Mouse (Mus musculus): ENCODE results near the gene Pou6f2. TPM values are rescaled to one million over a fixed set of nuclear protein-coding genes. Genes with fewer than 3 reads are reported as not detected.

Gene Pou6f2
- polyA plus RNA-seq, 1 experiment, result not detected

- no peak for TF ChIP-seq CTCF (conservative IDR thresholded peaks at IDR 0.05; ENCODE audit: insufficient read depth, insufficient read length, low read depth, low read length)
- TF ChIP-seq POLR2A (IDR thresholded peaks at IDR 0.05; ENCODE audit: low read depth, low read length), result no peak
- Histone ChIP-seq H3K27ac (ENCODE audit: insufficient read depth, low read depth, low read length) (no peak overlapping the region), H3K4me3 (ENCODE audit: insufficient read depth, low read depth, low read length) (no peak overlapping the region), H3K4me1 (ENCODE audit: control insufficient read depth, insufficient read depth, low read length) (no peaks in the 10 kb centered on the region), H3K36me3 (ENCODE audit: control insufficient read depth, insufficient read depth, low read length) (no peaks in the 10 kb centered on the region), H3K27me3 (replicated peaks; ENCODE audit: control insufficient read depth, insufficient read depth, low read length) (no peaks in the 10 kb centered on the region)
- DNase-seq, result no peak
- 79% methylated on average over 5 of the region's 5 CpGs for WGBS
Measured at GRCm38 (mm10) chr13:18160566-18160965, 236.9 kb downstream of the Pou6f2 start.

GRCm38 (mm10) chr13:18153949-18154582 is 243.4 kb downstream of the Pou6f2 start:
- H3K27me3 ChIP-seq (replicated peaks; ENCODE audit: control insufficient read depth, insufficient read depth, low read length), result no peaks in the 10 kb centered on the region
- no peak overlapping the region for H3K4me3 ChIP-seq (ENCODE audit: insufficient read depth, low read depth, low read length)
- H3K36me3 ChIP-seq (ENCODE audit: control insufficient read depth, insufficient read depth, low read length), result no peaks in the 10 kb centered on the region
- no peak for DNase-seq
- WGBS, result 82% methylated on average over 6 of the region's 6 CpGs
- no peak for TF ChIP-seq POLR2A (IDR thresholded peaks at IDR 0.05; ENCODE audit: low read depth, low read length)
- no peak for TF ChIP-seq CTCF (conservative IDR thresholded peaks at IDR 0.05; ENCODE audit: insufficient read depth, insufficient read length, low read depth, low read length)
- no peaks in the 10 kb centered on the region for H3K4me1 ChIP-seq (ENCODE audit: control insufficient read depth, insufficient read depth, low read length)
- no peak overlapping the region for H3K27ac ChIP-seq (ENCODE audit: insufficient read depth, low read depth, low read length)

- no peaks in the 10 kb centered on the region for H3K36me3 ChIP-seq (ENCODE audit: control insufficient read depth, insufficient read depth, low read length)
- 63% methylated on average over 2 of the region's 2 CpGs for WGBS
- H3K27ac ChIP-seq (ENCODE audit: insufficient read depth, low read depth, low read length), result no peak overlapping the region
- DNase-seq, result no peak
- no peaks in the 10 kb centered on the region for H3K27me3 ChIP-seq (replicated peaks; ENCODE audit: control insufficient read depth, insufficient read depth, low read length)
- TF ChIP-seq POLR2A (IDR thresholded peaks at IDR 0.05; ENCODE audit: low read depth, low read length) (no peak), CTCF (conservative IDR thresholded peaks at IDR 0.05; ENCODE audit: insufficient read depth, insufficient read length, low read depth, low read length) (no peak)
- H3K4me1 ChIP-seq (ENCODE audit: control insufficient read depth, insufficient read depth, low read length), result no peaks in the 10 kb centered on the region
- H3K4me3 ChIP-seq (ENCODE audit: insufficient read depth, low read depth, low read length), result no peak overlapping the region
Measured at GRCm38 (mm10) chr13:18133646-18134045, 263.8 kb downstream of the Pou6f2 start.

GRCm38 (mm10) chr13:18133193-18133592 is 264.3 kb downstream of the Pou6f2 start:
- Histone ChIP-seq H3K4me3 (ENCODE audit: insufficient read depth, low read depth, low read length) (no peak overlapping the region), H3K27ac (ENCODE audit: insufficient read depth, low read depth, low read length) (no peak overlapping the region), H3K4me1 (ENCODE audit: control insufficient read depth, insufficient read depth, low read length) (no peaks in the 10 kb centered on the region), H3K27me3 (replicated peaks; ENCODE audit: control insufficient read depth, insufficient read depth, low read length) (no peaks in the 10 kb centered on the region), H3K36me3 (ENCODE audit: control insufficient read depth, insufficient read depth, low read length) (no peaks in the 10 kb centered on the region)
- DNase-seq, result no peak
- TF ChIP-seq POLR2A (IDR thresholded peaks at IDR 0.05; ENCODE audit: low read depth, low read length) (no peak), CTCF (conservative IDR thresholded peaks at IDR 0.05; ENCODE audit: insufficient read depth, insufficient read length, low read depth, low read length) (no peak)
- WGBS, result 76% methylated on average over 5 of the region's 5 CpGs

GRCm38 (mm10) chr13:18131324-18131723 is 266.2 kb downstream of the Pou6f2 start:
- no peaks in the 10 kb centered on the region for H3K27me3 ChIP-seq (replicated peaks; ENCODE audit: control insufficient read depth, insufficient read depth, low read length)

GRCm38 (mm10) chr13:18129697-18130096 is 267.8 kb downstream of the Pou6f2 start:
- 54% methylated on average over 5 of the region's 5 CpGs for WGBS
- no peaks in the 10 kb centered on the region for H3K27me3 ChIP-seq (replicated peaks; ENCODE audit: control insufficient read depth, insufficient read depth, low read length)
- no peak for TF ChIP-seq POLR2A (IDR thresholded peaks at IDR 0.05; ENCODE audit: low read depth, low read length)
- no peak for TF ChIP-seq CTCF (conservative IDR thresholded peaks at IDR 0.05; ENCODE audit: insufficient read depth, insufficient read length, low read depth, low read length)
- no peaks in the 10 kb centered on the region for H3K36me3 ChIP-seq (ENCODE audit: control insufficient read depth, insufficient read depth, low read length)
- H3K27ac ChIP-seq (ENCODE audit: insufficient read depth, low read depth, low read length), result no peak overlapping the region
- H3K4me3 ChIP-seq (ENCODE audit: insufficient read depth, low read depth, low read length), result no peak overlapping the region
- DNase-seq, result no peak
- H3K4me1 ChIP-seq (ENCODE audit: control insufficient read depth, insufficient read depth, low read length), result no peaks in the 10 kb centered on the region

More at GRCm38 (mm10) chr13:18131324-18131723, 266.2 kb downstream of the Pou6f2 start:
- Histone ChIP-seq H3K4me3 (ENCODE audit: insufficient read depth, low read depth, low read length) (no peak overlapping the region), H3K27ac (ENCODE audit: insufficient read depth, low read depth, low read length) (no peak overlapping the region), H3K36me3 (ENCODE audit: control insufficient read depth, insufficient read depth, low read length) (no peaks in the 10 kb centered on the region), H3K4me1 (ENCODE audit: control insufficient read depth, insufficient read depth, low read length) (no peaks in the 10 kb centered on the region)
- no peak for DNase-seq
- TF ChIP-seq CTCF (conservative IDR thresholded peaks at IDR 0.05; ENCODE audit: insufficient read depth, insufficient read length, low read depth, low read length) (no peak), POLR2A (IDR thresholded peaks at IDR 0.05; ENCODE audit: low read depth, low read length) (no peak)

GRCm38 (mm10) chr13:18128826-18129225 is 268.7 kb downstream of the Pou6f2 start:
- H3K36me3 ChIP-seq (ENCODE audit: control insufficient read depth, insufficient read depth, low read length), result no peaks in the 10 kb centered on the region
- H3K4me3 ChIP-seq (ENCODE audit: insufficient read depth, low read depth, low read length), result no peak overlapping the region
- TF ChIP-seq POLR2A (IDR thresholded peaks at IDR 0.05; ENCODE audit: low read depth, low read length) (no peak), CTCF (conservative IDR thresholded peaks at IDR 0.05; ENCODE audit: insufficient read depth, insufficient read length, low read depth, low read length) (no peak)
- no peaks in the 10 kb centered on the region for H3K27me3 ChIP-seq (replicated peaks; ENCODE audit: control insufficient read depth, insufficient read depth, low read length)
- H3K27ac ChIP-seq (ENCODE audit: insufficient read depth, low read depth, low read length), result no peak overlapping the region
- H3K4me1 ChIP-seq (ENCODE audit: control insufficient read depth, insufficient read depth, low read length), result no peaks in the 10 kb centered on the region
- DNase-seq, result no peak
- 89% methylated on average over 11 of the region's 11 CpGs for WGBS
